Mouse (Mus musculus) frontal cortex, adult (tissue): Measurements from ENCODE around the gene Hsp90ab1.

Experiments used
- ATAC-seq: cut with Nextera tagmentation; 2 replicates; pipeline ENCODE4 v1.9.2; 2017; ENCODE audit warnings: mild to moderate bottlenecking, moderate library complexity, mixed read lengths; ENCODE audit not compliant: low TSS enrichment

Gene Hsp90ab1

GRCm38 (mm10) chr17:45596631-45597396 is 23.7 kb upstream of the Hsp90ab1 start:
- peak; percentile 64 for ATAC-seq

GRCm38 (mm10) chr17:45595736-45596390 is 22.8 kb upstream of the Hsp90ab1 start:
- ATAC-seq = no peak

- ATAC-seq = 0 out of 2 replicates have a peak, but pooled peaks have one; percentile 7
Observed at GRCm38 (mm10) chr17:45594881-45595735, 22.0 kb upstream of the Hsp90ab1 start.

GRCm38 (mm10) chr17:45594195-45594594 is 21.1 kb upstream of the Hsp90ab1 start:
- no peak for ATAC-seq

GRCm38 (mm10) chr17:45593479-45593878 is 20.4 kb upstream of the Hsp90ab1 start:
- ATAC-seq = no peak

DNA sequence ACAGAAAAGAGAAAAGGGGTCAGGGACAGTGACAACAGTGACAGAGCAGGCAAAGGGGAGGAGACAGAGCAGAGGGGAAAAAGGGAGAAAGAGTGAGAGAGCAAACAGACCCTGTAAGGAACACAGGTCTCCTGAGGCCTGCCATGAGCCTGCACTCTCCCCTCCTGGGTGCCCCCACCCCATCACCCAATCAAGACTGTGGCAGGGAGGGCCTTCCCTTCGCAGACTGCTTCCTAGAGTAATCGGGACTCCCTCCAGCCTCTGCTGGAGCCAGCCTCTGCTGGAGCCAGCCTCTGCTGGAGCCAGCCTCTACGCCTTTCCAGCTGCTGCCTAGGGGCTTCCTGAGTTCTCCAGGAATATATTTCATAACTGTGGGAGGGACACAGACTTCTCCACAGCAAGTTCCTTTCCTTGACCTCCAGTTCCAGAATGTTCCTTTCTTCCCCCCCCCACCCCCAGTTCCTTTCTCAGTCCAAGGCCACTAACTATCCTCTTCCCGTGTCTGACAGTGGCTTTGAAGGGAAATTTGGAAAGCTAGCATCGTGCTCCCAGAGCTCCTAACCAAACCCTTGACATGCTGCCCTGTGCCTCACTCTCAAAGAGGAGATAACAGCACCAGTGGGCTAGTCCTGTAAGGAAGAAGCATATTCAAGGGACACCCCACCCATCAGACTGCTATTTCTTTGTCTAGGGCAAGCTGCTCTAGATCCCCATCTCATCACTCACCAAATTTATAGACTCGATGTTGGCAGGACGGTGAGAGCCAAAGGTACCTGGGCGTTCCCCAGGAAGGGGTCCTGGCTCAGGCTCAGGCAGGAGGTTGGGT is 19.7 kb upstream of the Hsp90ab1 start:
- peak; percentile 17; the same call in 1 of the 2 replicates for ATAC-seq

GRCm38 (mm10) chr17:45591701-45592605 is 18.9 kb upstream of the Hsp90ab1 start:
- peak; percentile 27; the same call in 1 of the 2 replicates for ATAC-seq

- no peak for ATAC-seq
Observed at GRCm38 (mm10) chr17:45590410-45590809, 17.3 kb upstream of the Hsp90ab1 start.

GRCm38 (mm10) chr17:45589844-45590243 is 16.8 kb upstream of the Hsp90ab1 start:
- no peak for ATAC-seq

DNA sequence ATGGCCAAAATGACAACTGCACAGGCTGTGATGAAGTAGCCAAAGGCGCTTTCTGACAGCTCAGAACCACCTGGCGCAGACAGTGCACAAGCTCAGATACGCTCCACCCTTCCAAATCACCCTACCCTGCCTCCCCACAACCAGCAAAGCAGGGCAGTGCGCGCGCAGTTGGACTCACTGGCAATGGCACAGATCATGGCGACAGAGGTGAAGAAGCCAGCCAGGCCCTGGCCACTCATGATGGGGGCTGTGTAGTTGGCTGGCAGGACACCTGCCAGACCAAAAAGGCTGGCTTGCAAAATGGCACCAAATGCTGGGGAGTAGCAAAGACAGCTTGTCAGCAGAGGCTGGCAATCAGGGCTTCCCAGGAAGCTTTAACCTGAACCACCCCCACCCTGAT is 16.2 kb upstream of the Hsp90ab1 start:
- ATAC-seq = no peak

- no peak for ATAC-seq
Observed at GRCm38 (mm10) chr17:45588370-45588769, 15.3 kb upstream of the Hsp90ab1 start.

- no peak for ATAC-seq
Observed at GRCm38 (mm10) chr17:45586449-45586837, 13.4 kb upstream of the Hsp90ab1 start.

DNA sequence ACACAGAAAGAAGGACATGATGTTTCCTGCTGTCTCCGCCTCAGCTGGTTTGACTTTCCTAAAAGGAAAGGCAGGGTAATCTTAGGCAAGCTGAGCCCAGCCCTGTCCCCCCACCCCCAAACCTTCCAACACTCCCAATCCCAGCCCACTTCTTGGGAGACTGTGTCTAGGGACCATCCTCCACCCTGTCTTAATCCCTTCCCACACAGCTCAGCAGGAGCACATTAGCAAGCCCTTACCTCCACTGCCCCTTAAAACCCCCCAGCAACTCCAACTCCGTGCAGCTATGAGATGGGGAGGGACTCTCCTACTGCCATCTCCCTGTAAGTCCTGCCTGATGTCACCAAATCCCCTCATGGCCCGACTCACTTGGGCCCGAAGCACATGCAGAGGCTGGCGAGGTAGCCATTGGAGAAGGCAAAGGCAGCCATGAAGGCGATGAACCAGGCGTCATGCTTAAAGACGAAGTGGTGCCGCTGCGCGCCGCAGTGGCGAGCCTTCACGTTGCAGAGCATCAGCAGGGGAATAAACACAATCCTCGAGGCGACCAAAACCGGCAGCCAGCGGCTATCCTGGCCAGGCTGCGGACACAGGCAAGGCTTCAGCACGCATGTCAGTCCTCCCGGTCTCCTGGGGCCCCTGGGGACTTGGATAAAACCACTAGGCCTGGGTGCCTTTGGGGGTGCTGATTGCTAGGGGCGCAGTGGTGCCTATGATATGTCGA is 12.8 kb upstream of the Hsp90ab1 start:
- ATAC-seq = peak; percentile 8; the same call in 1 of the 2 replicates

- peak; percentile 32 for ATAC-seq
Observed at GRCm38 (mm10) chr17:45584939-45585678, 12.0 kb upstream of the Hsp90ab1 start.

- ATAC-seq = peak; percentile 14; the same call in 1 of the 2 replicates
Observed at GRCm38 (mm10) chr17:45584096-45584896, 11.2 kb upstream of the Hsp90ab1 start.

DNA sequence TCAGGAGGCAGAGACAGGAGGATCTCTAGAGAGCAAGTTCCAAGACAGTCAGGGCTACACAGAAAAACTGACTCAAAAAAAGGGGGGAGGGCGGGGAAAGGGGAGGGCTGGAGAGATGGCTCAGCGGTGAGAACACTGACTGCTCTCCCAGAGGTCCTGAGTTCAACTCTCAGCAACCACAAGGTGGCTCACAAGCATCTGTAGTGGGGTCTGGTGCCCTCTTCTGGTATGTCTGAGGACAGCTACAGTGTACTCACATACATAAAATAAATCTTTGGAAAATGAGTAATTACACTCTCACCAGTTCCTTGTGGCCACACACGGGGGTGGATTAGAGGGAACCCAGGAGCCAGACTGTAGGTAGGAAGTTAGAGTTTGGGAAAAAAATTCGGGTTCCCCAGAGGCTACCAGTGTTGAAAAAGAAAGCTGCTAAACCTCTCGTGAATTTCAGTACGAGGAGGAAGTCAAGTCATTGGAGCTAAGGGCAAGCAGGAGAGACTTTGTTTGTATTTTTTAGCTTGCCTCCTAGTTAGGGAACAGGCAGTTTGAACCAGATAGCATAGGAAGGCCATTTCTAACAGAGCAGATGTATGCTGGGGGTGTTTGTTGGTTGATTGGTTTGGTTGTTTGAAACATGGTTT is 9.8 kb upstream of the Hsp90ab1 start:
- no peak for ATAC-seq

- ATAC-seq = no peak
Observed at GRCm38 (mm10) chr17:45582188-45582587, 9.1 kb upstream of the Hsp90ab1 start.
